Mouse (Mus musculus): ENCODE data around the gene Ipcef1. TPM values are rescaled to one million over a fixed set of nuclear protein-coding genes. Genes with fewer than 3 reads are reported as not detected.

The Ipcef1 gene
- polyA plus RNA-seq, 1 experiment from 2014 or later = 2.2 TPM

GRCm38 (mm10) chr10:6986246-6986645, 66.0 kb downstream of the Ipcef1 start:
- 84% methylated on average over 4 of the region's 4 CpGs for WGBS
- H3K4me3 ChIP-seq (replicated peaks; ENCODE audit: low read length) = no peak overlapping the region
- ATAC-seq = no peak

GRCm38 (mm10) chr10:6983431-6983830, 68.8 kb downstream of the Ipcef1 start:
- H3K4me2 ChIP-seq (ENCODE audit: low read length) = no peak overlapping the region
- H3K36me3 ChIP-seq (ENCODE audit: control insufficient read depth, insufficient read depth) = no peaks in the 10 kb centered on the region
- no peak overlapping the region for H3K4me3 ChIP-seq (replicated peaks; ENCODE audit: low read length)
- no peak overlapping the region for H3K27ac ChIP-seq (ENCODE audit: low read length)
- no peaks in the 10 kb centered on the region for H3K9me3 ChIP-seq (ENCODE audit: control insufficient read depth, low read length)
- peaks cover 4% of the 10 kb centered on the region; the same call in 1 of the 2 replicates for H3K4me1 ChIP-seq (replicated peaks; ENCODE audit: control insufficient read depth, insufficient read depth, low read length)
- WGBS = 95% methylated on average over 2 of the region's 2 CpGs
- H3K9ac ChIP-seq (replicated peaks; ENCODE audit: low read depth, low read length) = no peak overlapping the region
- no peaks in the 10 kb centered on the region for H3K27me3 ChIP-seq (replicated peaks; ENCODE audit: control insufficient read depth, insufficient read depth, low read length)
- ATAC-seq = no peak

More at GRCm38 (mm10) chr10:6986246-6986645, 66.0 kb downstream of the Ipcef1 start:
- Histone ChIP-seq H3K36me3 (ENCODE audit: control insufficient read depth, insufficient read depth) (no peaks in the 10 kb centered on the region), H3K9me3 (ENCODE audit: control insufficient read depth, low read length) (no peaks in the 10 kb centered on the region), H3K27ac (ENCODE audit: low read length) (no peak overlapping the region), H3K9ac (replicated peaks; ENCODE audit: low read depth, low read length) (no peak overlapping the region), H3K4me2 (ENCODE audit: low read length) (no peak overlapping the region), H3K4me1 (replicated peaks; ENCODE audit: control insufficient read depth, insufficient read depth, low read length) (no peaks in the 10 kb centered on the region), H3K27me3 (replicated peaks; ENCODE audit: control insufficient read depth, insufficient read depth, low read length) (no peaks in the 10 kb centered on the region)

GRCm38 (mm10) chr10:6982751-6983151, 69.5 kb downstream of the Ipcef1 start:
- Histone ChIP-seq H3K4me3 (replicated peaks; ENCODE audit: low read length) (no peak overlapping the region), H3K4me1 (replicated peaks; ENCODE audit: control insufficient read depth, insufficient read depth, low read length) (peaks cover 4% of the 10 kb centered on the region; the same call in 1 of the 2 replicates), H3K4me2 (ENCODE audit: low read length) (no peak overlapping the region), H3K27me3 (replicated peaks; ENCODE audit: control insufficient read depth, insufficient read depth, low read length) (no peaks in the 10 kb centered on the region), H3K36me3 (ENCODE audit: control insufficient read depth, insufficient read depth) (no peaks in the 10 kb centered on the region), H3K9ac (replicated peaks; ENCODE audit: low read depth, low read length) (no peak overlapping the region), H3K9me3 (ENCODE audit: control insufficient read depth, low read length) (no peaks in the 10 kb centered on the region), H3K27ac (ENCODE audit: low read length) (no peak overlapping the region)
- 82% methylated on average over 2 of the region's 2 CpGs for WGBS
- no peak for ATAC-seq

GRCm38 (mm10) chr10:6980236-6980635, 72.0 kb downstream of the Ipcef1 start:
- Histone ChIP-seq H3K27me3 (replicated peaks; ENCODE audit: control insufficient read depth, insufficient read depth, low read length) (no peaks in the 10 kb centered on the region), H3K36me3 (ENCODE audit: control insufficient read depth, insufficient read depth) (no peaks in the 10 kb centered on the region), H3K9me3 (ENCODE audit: control insufficient read depth, low read length) (no peaks in the 10 kb centered on the region), H3K4me3 (replicated peaks; ENCODE audit: low read length) (peak overlapping the region; percentile 32), H3K4me1 (replicated peaks; ENCODE audit: control insufficient read depth, insufficient read depth, low read length) (peaks cover 4% of the 10 kb centered on the region; the same call in 1 of the 2 replicates), H3K9ac (replicated peaks; ENCODE audit: low read depth, low read length) (peak overlapping the region; percentile 48; the same call in 1 of the 2 replicates), H3K4me2 (ENCODE audit: low read length) (peak overlapping the region; percentile 54), H3K27ac (ENCODE audit: low read length) (peak overlapping the region; percentile 43; the same call in 1 of the 2 replicates)
- 6% methylated on average over 6 of the region's 6 CpGs for WGBS
- peak; percentile 68 for ATAC-seq

GRCm38 (mm10) chr10:6979789-6980188, 72.5 kb downstream of the Ipcef1 start:
- peak; percentile 32 for ATAC-seq
- H3K27ac ChIP-seq (ENCODE audit: low read length) = peak overlapping the region; percentile 43; the same call in 1 of the 2 replicates
- peaks cover 4% of the 10 kb centered on the region; the same call in 1 of the 2 replicates for H3K4me1 ChIP-seq (replicated peaks; ENCODE audit: control insufficient read depth, insufficient read depth, low read length)
- no peaks in the 10 kb centered on the region for H3K9me3 ChIP-seq (ENCODE audit: control insufficient read depth, low read length)
- WGBS = 30% methylated on average over 8 of the region's 8 CpGs
- 0 out of 2 replicates have a peak overlapping the region, but pooled peaks have one; percentile 48 for H3K9ac ChIP-seq (replicated peaks; ENCODE audit: low read depth, low read length)
- H3K27me3 ChIP-seq (replicated peaks; ENCODE audit: control insufficient read depth, insufficient read depth, low read length) = no peaks in the 10 kb centered on the region
- H3K4me2 ChIP-seq (ENCODE audit: low read length) = peak overlapping the region; percentile 54
- H3K36me3 ChIP-seq (ENCODE audit: control insufficient read depth, insufficient read depth) = no peaks in the 10 kb centered on the region
- peak overlapping the region; percentile 32 for H3K4me3 ChIP-seq (replicated peaks; ENCODE audit: low read length)

GRCm38 (mm10) chr10:6979216-6979615, 73.1 kb downstream of the Ipcef1 start:
- WGBS = 49% methylated on average over 7 of the region's 7 CpGs
- H3K9me3 ChIP-seq (ENCODE audit: control insufficient read depth, low read length) = no peaks in the 10 kb centered on the region
- 0 out of 2 replicates have a peak overlapping the region, but pooled peaks have one; percentile 6 for H3K4me3 ChIP-seq (replicated peaks; ENCODE audit: low read length)
- H3K27ac ChIP-seq (ENCODE audit: low read length) = no peak overlapping the region
- peak; percentile 47; the same call in 1 of the 2 replicates for ATAC-seq
- H3K4me1 ChIP-seq (replicated peaks; ENCODE audit: control insufficient read depth, insufficient read depth, low read length) = peaks cover 4% of the 10 kb centered on the region; the same call in 1 of the 2 replicates
- H3K9ac ChIP-seq (replicated peaks; ENCODE audit: low read depth, low read length) = no peak overlapping the region
- no peaks in the 10 kb centered on the region for H3K27me3 ChIP-seq (replicated peaks; ENCODE audit: control insufficient read depth, insufficient read depth, low read length)
- no peaks in the 10 kb centered on the region for H3K36me3 ChIP-seq (ENCODE audit: control insufficient read depth, insufficient read depth)
- peak overlapping the region; percentile 54 for H3K4me2 ChIP-seq (ENCODE audit: low read length)

GRCm38 (mm10) chr10:6978733-6979132, 73.5 kb downstream of the Ipcef1 start:
- no peak overlapping the region for H3K27ac ChIP-seq (ENCODE audit: low read length)
- no peak overlapping the region for H3K4me3 ChIP-seq (replicated peaks; ENCODE audit: low read length)
- ATAC-seq = no peak
- H3K9ac ChIP-seq (replicated peaks; ENCODE audit: low read depth, low read length) = no peak overlapping the region
- no peaks in the 10 kb centered on the region for H3K27me3 ChIP-seq (replicated peaks; ENCODE audit: control insufficient read depth, insufficient read depth, low read length)
- peaks cover 4% of the 10 kb centered on the region; the same call in 1 of the 2 replicates for H3K4me1 ChIP-seq (replicated peaks; ENCODE audit: control insufficient read depth, insufficient read depth, low read length)
- 91% methylated on average over 1 of the region's 1 CpGs for WGBS
- no peak overlapping the region; the same call in 1 of the 2 replicates for H3K4me2 ChIP-seq (ENCODE audit: low read length)
- no peaks in the 10 kb centered on the region for H3K9me3 ChIP-seq (ENCODE audit: control insufficient read depth, low read length)
- no peaks in the 10 kb centered on the region for H3K36me3 ChIP-seq (ENCODE audit: control insufficient read depth, insufficient read depth)

GRCm38 (mm10) chr10:6977843-6978242, 74.4 kb downstream of the Ipcef1 start:
- no peak overlapping the region for H3K4me3 ChIP-seq (replicated peaks; ENCODE audit: low read length)
- no peaks in the 10 kb centered on the region for H3K27me3 ChIP-seq (replicated peaks; ENCODE audit: control insufficient read depth, insufficient read depth, low read length)
- H3K4me1 ChIP-seq (replicated peaks; ENCODE audit: control insufficient read depth, insufficient read depth, low read length) = peaks cover 4% of the 10 kb centered on the region; the same call in 1 of the 2 replicates
- no peak overlapping the region for H3K4me2 ChIP-seq (ENCODE audit: low read length)
- H3K9ac ChIP-seq (replicated peaks; ENCODE audit: low read depth, low read length) = no peak overlapping the region
- no peaks in the 10 kb centered on the region for H3K36me3 ChIP-seq (ENCODE audit: control insufficient read depth, insufficient read depth)
- ATAC-seq = no peak
- H3K27ac ChIP-seq (ENCODE audit: low read length) = no peak overlapping the region
- 68% methylated on average over 2 of the region's 2 CpGs for whole genome bisulfite sequencing
- H3K9me3 ChIP-seq (ENCODE audit: control insufficient read depth, low read length) = no peaks in the 10 kb centered on the region

- Histone ChIP-seq H3K9ac (replicated peaks; ENCODE audit: low read depth, low read length) (no peak overlapping the region), H3K27me3 (replicated peaks; ENCODE audit: control insufficient read depth, insufficient read depth, low read length) (no peaks in the 10 kb centered on the region), H3K4me3 (replicated peaks; ENCODE audit: low read length) (no peak overlapping the region), H3K4me2 (ENCODE audit: low read length) (no peak overlapping the region), H3K27ac (ENCODE audit: low read length) (no peak overlapping the region), H3K9me3 (ENCODE audit: control insufficient read depth, low read length) (no peaks in the 10 kb centered on the region), H3K4me1 (replicated peaks; ENCODE audit: control insufficient read depth, insufficient read depth, low read length) (no peaks in the 10 kb centered on the region), H3K36me3 (ENCODE audit: control insufficient read depth, insufficient read depth) (no peaks in the 10 kb centered on the region)
- 84% methylated on average over 1 of the region's 1 CpGs for WGBS
- ATAC-seq = no peak
Measured at GRCm38 (mm10) chr10:6968334-6968733, 83.9 kb downstream of the Ipcef1 start.
